Mouse (Mus musculus) urinary bladder, postnatal 25 days (tissue): ENCODE measurements around the gene Mpig6b.

ENCODE experiments used
- DNase-seq: peaks from one replicate; pipeline ENCODE4 v3.0.0; 2022; ENCODE audit warnings: low spot score

The Mpig6b gene

GRCm38 (mm10) chr17:35058911-35059892, 6.8 kb downstream of the Mpig6b start, which contains the start of gene Ddah2:
TSS of gene Ddah2 (plus strand) at chr17:35059035.
- peak; percentile 83 for DNase-seq

- DNase-seq, result no peak
Measured at GRCm38 (mm10) chr17:35058316-35058715, 7.7 kb downstream of the Mpig6b start.

GRCm38 (mm10) chr17:35057090-35057489, 8.9 kb downstream of the Mpig6b start:
- DNase-seq, result no peak

- no peak for DNase-seq
Measured at GRCm38 (mm10) chr17:35055691-35056495, 10.1 kb downstream of the Mpig6b start.

- DNase-seq, result no peak
Measured at GRCm38 (mm10) chr17:35052271-35052798, 13.6 kb downstream of the Mpig6b start.

GRCm38 (mm10) chr17:35051156-35052086, 14.6 kb downstream of the Mpig6b start:
- DNase-seq, result peak; percentile 53

GRCm38 (mm10) chr17:35050126-35050750, 15.7 kb downstream of the Mpig6b start:
- peak; percentile 67 for DNase-seq

GRCm38 (mm10) chr17:35049561-35050016, 16.4 kb downstream of the Mpig6b start, which contains the start of gene Clic1:
TSS of gene Clic1 (plus strand) at chr17:35049966.
- no peak for DNase-seq

GRCm38 (mm10) chr17:35048932-35049440, 17.0 kb downstream of the Mpig6b start:
- no peak for DNase-seq

GRCm38 (mm10) chr17:35048149-35048931, 17.6 kb downstream of the Mpig6b start:
- no peak for DNase-seq

- DNase-seq, result no peak
Measured at GRCm38 (mm10) chr17:35047688-35048087, 18.3 kb downstream of the Mpig6b start.

- DNase-seq, result peak; percentile 94
Measured at GRCm38 (mm10) chr17:35046681-35047455, 19.1 kb downstream of the Mpig6b start, which contains the start of gene Msh5. TSS of gene Msh5 (minus strand) at chr17:35046745.

GRCm38 (mm10) chr17:35045807-35046680, 19.9 kb downstream of the Mpig6b start:
- DNase-seq, result no peak

- DNase-seq, result no peak
Measured at GRCm38 (mm10) chr17:35044904-35045806, 20.8 kb downstream of the Mpig6b start.

- DNase-seq, result no peak
Measured at GRCm38 (mm10) chr17:35043794-35044193, 22.2 kb downstream of the Mpig6b start.

- DNase-seq, result no peak
Measured at GRCm38 (mm10) chr17:35039121-35039873, 26.7 kb downstream of the Mpig6b start.
